ENCODE assay signal across 28 mouse cellular contexts in genomic region chr5:74593147-74593546, GRCm38 (mm10). TPM values are rescaled to one million over a fixed set of nuclear protein-coding genes. Genes with fewer than 3 reads are reported as not detected.
DNase-seq lines count a peak whose midpoint lies in the region; ATAC-seq lines count a peak whose summit lies in the region.
"Had no signal": no experiment of that assay in that cellular context is flagged by ENCODE, and none has a peak within 500 bp of the region (broad histone marks: within the 10 kb centered on the region; RNA-seq: fewer than 3 reads in every experiment).

No protein-coding gene starts in this region.

- H3K4me1 ChIP-seq in intestine, embryonic 15.5 days (replicated peaks): no peaks in the 10 kb centered on the region
- H3K4me1 ChIP-seq in limb, embryonic 11.5 days (ENCODE audit: control insufficient read depth, insufficient read depth, low read length): peaks cover 14% of the 10 kb centered on the region
- no peaks in the 10 kb centered on the region for H3K4me1 ChIP-seq in midbrain, embryonic 13.5 days (replicated peaks)
- H3K4me1 ChIP-seq: forebrain, embryonic 12.5 days; liver, embryonic 12.5 days; midbrain, embryonic 12.5 days; neural tube, embryonic 13.5 days had no signal

- WGBS in intestine, embryonic 15.5 days: 59% methylated on average over 8 of the region's 8 CpGs
- 10% methylated on average over 8 of the region's 8 CpGs for WGBS in limb, embryonic 11.5 days
- WGBS in midbrain, embryonic 13.5 days: 91% methylated on average over 8 of the region's 8 CpGs

- H3K27me3 ChIP-seq in intestine, embryonic 15.5 days (replicated peaks): no peaks in the 10 kb centered on the region
- H3K27me3 ChIP-seq in limb, embryonic 11.5 days (ENCODE audit: control insufficient read depth, insufficient read depth, low read length): no peaks in the 10 kb centered on the region
- H3K27me3 ChIP-seq in midbrain, embryonic 13.5 days: no peaks in the 10 kb centered on the region
- H3K27me3 ChIP-seq: CH12.LX; embryonic facial prominence, embryonic 12.5 days; forebrain, embryonic 12.5 days; liver, embryonic 12.5 days; megakaryocyte, embryonic 14.5 days; midbrain, embryonic 12.5 days; neural tube, embryonic 13.5 days had no signal

- no peak overlapping the region for H3K27ac ChIP-seq in intestine, embryonic 15.5 days
- peak overlapping the region; percentile 2; the same call in 1 of the 2 replicates for H3K27ac ChIP-seq in limb, embryonic 11.5 days (replicated peaks; ENCODE audit: low read depth, low read length)
- no peak overlapping the region for H3K27ac ChIP-seq in midbrain, embryonic 13.5 days
- H3K27ac ChIP-seq: forebrain, embryonic 12.5 days; liver, embryonic 12.5 days; midbrain, embryonic 12.5 days; neural tube, embryonic 13.5 days had no signal

- no peak overlapping the region for H3K9ac ChIP-seq in intestine, embryonic 15.5 days
- no peak overlapping the region for H3K9ac ChIP-seq in limb, embryonic 11.5 days (ENCODE audit: low read length)
- H3K9ac ChIP-seq in midbrain, embryonic 13.5 days (replicated peaks): no peak overlapping the region
- H3K9ac ChIP-seq: embryonic facial prominence, embryonic 12.5 days; forebrain, embryonic 12.5 days; forebrain, postnatal 0 days; liver, embryonic 12.5 days; liver, postnatal 0 days; midbrain, embryonic 12.5 days; neural tube, embryonic 13.5 days had no signal

- H3K4me3 ChIP-seq in intestine, embryonic 15.5 days (replicated peaks): no peak overlapping the region
- no peak overlapping the region for H3K4me3 ChIP-seq in limb, embryonic 11.5 days (ENCODE audit: low read depth, low read length)
- H3K4me3 ChIP-seq in midbrain, embryonic 13.5 days (replicated peaks): no peak overlapping the region
- H3K4me3 ChIP-seq: embryonic facial prominence, embryonic 12.5 days; erythroblast, embryonic 14.5 days; forebrain, embryonic 12.5 days; liver, embryonic 12.5 days; megakaryocyte, embryonic 14.5 days; midbrain, embryonic 12.5 days; neural tube, embryonic 13.5 days had no signal

- H3K4me2 ChIP-seq in intestine, embryonic 15.5 days (replicated peaks): no peak overlapping the region
- H3K4me2 ChIP-seq in limb, embryonic 11.5 days (ENCODE audit: low read depth, severe bottlenecking): no peak overlapping the region
- H3K4me2 ChIP-seq in midbrain, embryonic 13.5 days (replicated peaks): no peak overlapping the region
- H3K4me2 ChIP-seq: embryonic facial prominence, embryonic 12.5 days; forebrain, embryonic 12.5 days; liver, embryonic 12.5 days; midbrain, embryonic 12.5 days; neural tube, embryonic 13.5 days had no signal

- ATAC-seq in intestine, embryonic 15.5 days: peak; percentile 82
- peak; percentile 67; the same call in 1 of the 2 replicates for ATAC-seq in limb, embryonic 11.5 days (ENCODE audit: insufficient number of reproducible peaks, low FRiP score, low TSS enrichment, low read depth)
- ATAC-seq in midbrain, embryonic 13.5 days: no peak
- ATAC-seq: activated CD4-positive, CD25-positive, alpha-beta regulatory T cell, adult 4 months; forebrain, postnatal 0 days; hindbrain, embryonic 16.5 days; liver, embryonic 12.5 days; liver, postnatal 0 days had no signal

- H3K9me3 ChIP-seq in intestine, embryonic 15.5 days: no peaks in the 10 kb centered on the region
- no peaks in the 10 kb centered on the region for H3K9me3 ChIP-seq in limb, embryonic 11.5 days (ENCODE audit: control insufficient read depth, low read length)
- H3K9me3 ChIP-seq in midbrain, embryonic 13.5 days: no peaks in the 10 kb centered on the region
- H3K9me3 ChIP-seq: embryonic facial prominence, embryonic 12.5 days; forebrain, embryonic 12.5 days; liver, embryonic 12.5 days; megakaryocyte, embryonic 14.5 days; midbrain, embryonic 12.5 days; neural tube, embryonic 13.5 days had no signal

- peak; percentile 71 for DNase-seq in embryo, embryonic 10 days (ENCODE audit: low spot score)
- no peak for DNase-seq in embryo, embryonic 9.5 days (ENCODE audit: extremely low spot score)
- DNase-seq in limb, embryonic 11.5 days (ENCODE audit: low spot score): peak; percentile 76
- DNase-seq in urinary bladder, postnatal 25 days (ENCODE audit: low spot score): no peak
- no peak for DNase-seq in adrenal gland, postnatal 36 days
- DNase-seq in kidney, adult 11 months: no peak
- DNase-seq: adrenal gland, adult 2 months; cerebellum, adult 2 months; cerebellum, postnatal 14 days; forebrain, postnatal 0 days; gastrocnemius, postnatal 10 days; heart, postnatal 14 days; kidney, adult 18-20 months; layer of hippocampus, adult 9-11 months; liver, postnatal 0 days; lung, postnatal 4 days had no signal

- peaks cover 22% of the 10 kb centered on the region for H3K36me3 ChIP-seq in intestine, embryonic 15.5 days
- peaks cover 10% of the 10 kb centered on the region; the same call in 1 of the 2 replicates for H3K36me3 ChIP-seq in limb, embryonic 11.5 days (ENCODE audit: control insufficient read depth, insufficient read depth, low read length)
- peaks cover 69% of the 10 kb centered on the region for H3K36me3 ChIP-seq in midbrain, embryonic 13.5 days

RNA-seq across cellular contexts. Expression of gene Fip1l1, which starts 57.9 kb away (rescaled TPM):
- polyA plus RNA-seq in intestine, embryonic 15.5 days (2015; fragmentation: Nextera tagmentation; extraction: Ambion mirVana): 71.8 and 80.4 TPM in 2 replicates
- polyA plus RNA-seq in limb, embryonic 11.5 days (2014; fragmentation: Nextera tagmentation; extraction: Ambion mirVana): 113 and 139 TPM in 2 replicates
- polyA plus RNA-seq in midbrain, embryonic 13.5 days (2015; fragmentation: Nextera tagmentation; extraction: Ambion mirVana): 85.1 and 88.1 TPM in 2 replicates
- 10 to 100 TPM; 59.2 to 62.0 TPM for total RNA-seq in adrenal gland, postnatal 36 days (2021)

Comparison
In these comparisons a context has a peak if more than half of its experiments do, and no peak if none do; other contexts are left out.
1. DNase-seq: peak in embryo, embryonic 10 days (single experiment) and limb, embryonic 11.5 days (single experiment); none in embryo, embryonic 9.5 days (single experiment), urinary bladder, postnatal 25 days (single experiment), adrenal gland, postnatal 36 days (0 of 2) and kidney, adult 11 months (single experiment).